In the genomic region with DNA sequence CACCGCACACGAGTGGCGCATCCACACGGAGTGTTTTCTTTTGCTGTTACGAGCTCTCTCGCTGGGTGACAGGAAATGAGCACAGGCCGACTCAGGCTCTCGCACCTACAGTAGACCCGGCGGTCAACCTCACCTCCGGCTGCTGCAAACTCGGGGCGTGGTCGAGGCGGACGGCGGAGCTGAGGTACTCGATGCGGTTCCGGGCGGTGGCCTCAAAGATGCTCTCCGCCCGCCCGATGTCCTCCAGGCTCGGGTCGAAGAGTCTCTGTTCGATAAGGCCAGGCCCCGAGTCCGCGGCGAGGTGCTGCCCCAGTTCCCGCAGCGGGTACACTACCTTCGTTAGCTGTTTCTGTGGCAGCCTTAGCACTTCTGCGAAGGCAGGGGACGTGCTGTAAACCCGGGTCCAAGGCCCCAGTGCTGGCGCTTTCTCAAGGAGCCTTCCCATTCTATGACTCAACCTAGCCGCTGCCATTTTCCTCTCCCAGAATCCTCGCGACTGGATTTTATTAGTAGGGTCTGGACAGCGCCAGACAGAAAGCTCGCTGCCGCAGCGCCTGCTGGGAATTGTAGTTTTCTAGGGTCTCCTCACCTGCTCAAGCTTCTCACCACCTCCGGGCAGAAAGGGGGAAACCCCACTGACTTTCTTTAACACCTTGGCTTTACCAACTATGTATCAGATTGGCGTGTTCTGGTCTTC, we compare ENCODE assay signal across 8 mouse cellular contexts. TPM values are rescaled to one million over a fixed set of nuclear protein-coding genes. Genes with fewer than 3 reads are reported as not detected.
DNase-seq lines count a peak whose midpoint lies in the region; ATAC-seq lines count a peak whose summit lies in the region.

Gene Gtpbp8 (minus strand): TSS at position 498 of the 697 bp plus-strand sequence.

- peak within 1 kb of the TSS; percentile 88 for H3K4me2 ChIP-seq in intestine, embryonic 14.5 days (ENCODE audit: low read length)

- DNase-seq in adrenal gland, adult (ENCODE audit: inconsistent age in 2 of 2, low spot score in 1 of 2) = peak; percentile 89 to 97
- peak; percentile 94 for DNase-seq in embryo, embryonic 10.5 days (ENCODE audit: low spot score)
- DNase-seq in gastrocnemius, postnatal 25 days = peak; percentile 81
- DNase-seq in intestine, embryonic 14.5 days (ENCODE audit: low spot score) = peak; percentile 92
- DNase-seq in left cerebral cortex, postnatal 14 days (ENCODE audit: low spot score in 2 of 2) = peak; percentile 87 to 90
- peak; percentile 85 for DNase-seq in mesoderm, embryonic 11.5 days (ENCODE audit: low read depth, low spot score)
- DNase-seq in right cerebral cortex, postnatal 36 days (ENCODE audit: low spot score in 2 of 2) = peak; percentile 85 to 88
- DNase-seq in yolk sac, embryonic 10.5 days (ENCODE audit: low spot score) = peak; percentile 89

- H3K4me3 ChIP-seq in intestine, embryonic 14.5 days (ENCODE audit: low read depth, low read length) = peak within 1 kb of the TSS; percentile 90

- peak within 1 kb of the TSS; percentile 91 for H3K9ac ChIP-seq in intestine, embryonic 14.5 days (ENCODE audit: low read length)

- H3K27me3 ChIP-seq in intestine, embryonic 14.5 days (replicated peaks; ENCODE audit: control insufficient read depth, insufficient read depth, low read length) = no peaks in the 10 kb centered on the region

- H3K36me3 ChIP-seq in intestine, embryonic 14.5 days (ENCODE audit: control insufficient read depth, insufficient read depth, low read length) = peaks cover 15% of the 10 kb centered on the region; the same call in 1 of the 2 replicates

- peak within 1 kb of the TSS; percentile 96 for H3K27ac ChIP-seq in intestine, embryonic 14.5 days (ENCODE audit: low read depth)

- no peaks in the 10 kb centered on the region for H3K9me3 ChIP-seq in intestine, embryonic 14.5 days (ENCODE audit: control insufficient read depth, low read length)

- peak; percentile 96 for ATAC-seq in intestine, embryonic 14.5 days (replicated peaks; ENCODE audit: low FRiP score, low TSS enrichment, low read depth)

- WGBS in intestine, embryonic 14.5 days = under 1% methylated on average over 47 of the region's 47 CpGs

- intact Hi-C loops in left cerebral cortex, postnatal 14 days (cut with DNase I) = loop anchor here (10.0 kb wide), 1 partner anchor 659 kb away; the partner anchor contains the start of gene Cd200

- peaks cover 13% of the 10 kb centered on the region; the same call in 1 of the 2 replicates for H3K4me1 ChIP-seq in intestine, embryonic 14.5 days (replicated peaks; ENCODE audit: control insufficient read depth, insufficient read depth, low read length)

RNA-seq across cellular contexts. Expression of gene Gtpbp8, which starts in this region (rescaled TPM):
- total RNA-seq in gastrocnemius, postnatal 25 days (2021) = 10 to 100 TPM in 1 of 2 experiments, 1 to 10 TPM in 1; 9.7 to 10.9 TPM
- polyA plus RNA-seq in intestine, embryonic 14.5 days (2014; fragmentation: Nextera tagmentation; extraction: Ambion mirVana) = 27.2 and 30.5 TPM in 2 replicates
- total RNA-seq in left cerebral cortex, postnatal 14 days (2021) = 10 to 100 TPM; 25.7 to 28.1 TPM

Comparison
In these comparisons a context has a peak if more than half of its experiments do, and no peak if none do; other contexts are left out.
1. Peak in every context shown above with its lines: DNase-seq, ATAC-seq, H3K4me3 ChIP-seq and H3K27ac ChIP-seq.